Mouse (Mus musculus) lung, adult 2 months (tissue): ENCODE measurements at regions not wholly inside any gene's neighbourhood (a gene's known extent, or its start where the extent isn't known, plus 50 kb on each side); places are given as distances from the start of the nearest gene placed in this dataset.

ENCODE experiments used
- DNase-seq: peaks from one replicate; pipeline ENCODE4 v3.0.0; 2022
- H3K4me1 ChIP-seq: fragments of 200-500 bp; 2 replicates; pipeline ENCODE4 v1.6.1; 2011; ENCODE audit warnings: low read length; ENCODE audit not compliant: control insufficient read depth, insufficient read depth
- H3K4me3 ChIP-seq: fragments of 200-500 bp; replicated peaks from 2 replicates; pipeline ENCODE3; 2011; ENCODE audit warnings: low read depth, mild to moderate bottlenecking, control low read depth, low read length; ENCODE audit errors: extremely low read depth
- CTCF ChIP-seq: fragments of 200-500 bp; IDR thresholded peaks from 2 replicates; pipeline ENCODE4 v1.5.1; 2011; ENCODE audit warnings: mild to moderate bottlenecking, low read length, control low read depth; ENCODE audit not compliant: insufficient read depth
- POLR2A ChIP-seq: fragments of 200-500 bp; IDR thresholded peaks from 2 replicates; pipeline ENCODE4 v1.6.1; 2011; ENCODE audit warnings: low read depth, mild to moderate bottlenecking, control low read depth, low read length, borderline replicate concordance; ENCODE audit errors: extremely low read depth
- WGBS: fragments of 180-500 bp; shearing (Covaris S2); methylation state at CpG from one replicate; pipeline ENCODE4 v1.1.7; 2018; 5-methylcytosine and 5-hydroxymethylcytosine counted together

- no peak for DNase-seq
- 61% methylated on average over 8 of the region's 8 CpGs for WGBS
- TF ChIP-seq POLR2A (no peak), CTCF (no peak)
Measured at GRCm38 (mm10) chr5:100213901-100214300, 54.3 kb upstream of the Tmem150c start.

DNA sequence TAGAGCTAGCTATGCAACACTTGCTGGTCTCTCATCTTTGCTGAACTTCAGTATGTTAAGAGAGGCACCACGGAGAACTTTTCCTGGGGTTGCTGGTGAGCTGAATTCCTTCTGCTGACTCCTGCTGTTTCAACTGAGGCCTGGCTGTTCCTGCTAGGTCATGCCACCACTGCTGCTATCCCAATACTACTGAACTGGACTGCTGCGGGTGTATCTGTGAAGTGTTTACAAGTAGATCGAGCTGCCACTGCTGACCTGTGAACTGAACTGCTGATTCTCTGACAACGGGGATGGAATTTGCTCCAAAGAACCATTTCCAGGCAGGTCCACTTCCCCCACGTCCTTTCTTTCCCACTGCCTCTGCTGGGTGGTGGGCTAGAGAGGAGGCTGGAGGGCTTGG lies 51.1 kb upstream of the Tmem150c start:
- no peak for DNase-seq
- TF ChIP-seq POLR2A (no peak), CTCF (no peak)
- Histone ChIP-seq H3K4me1 (no peaks in the 10 kb centered on the region), H3K4me3 (no peak overlapping the region)
- 47% methylated on average over 5 of the region's 5 CpGs for WGBS

More at GRCm38 (mm10) chr5:100213901-100214300, 54.3 kb upstream of the Tmem150c start:
- no peaks in the 10 kb centered on the region; the same call in 1 of the 2 replicates for H3K4me1 ChIP-seq
- H3K4me3 ChIP-seq = no peak overlapping the region
